Mouse (Mus musculus): ENCODE measurements around the gene Pi4kb. TPM values are rescaled to one million over a fixed set of nuclear protein-coding genes. Genes with fewer than 3 reads are reported as not detected.

Pi4kb gene
- polyA plus RNA-seq, 1 experiment: 59.0 TPM

DNA sequence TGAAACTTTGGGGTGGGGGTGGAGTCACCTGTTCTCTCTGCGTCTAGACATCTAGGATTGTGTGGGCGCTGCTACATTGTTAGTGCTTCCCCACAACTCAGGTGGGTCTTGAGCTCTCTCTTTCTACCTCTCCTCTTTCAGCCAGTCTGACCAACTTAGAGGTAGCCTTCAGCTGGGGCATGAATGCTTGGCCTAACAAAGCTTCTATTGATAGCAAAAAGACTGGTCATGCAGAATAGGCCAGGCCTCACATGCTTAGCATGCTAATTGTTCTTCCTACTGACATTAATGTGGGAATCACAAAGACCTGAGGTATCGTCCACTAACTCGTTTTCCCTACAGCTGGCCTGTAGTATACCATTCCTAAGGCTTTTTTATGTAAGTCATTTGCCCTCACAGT, 28.0 kb downstream of the Pi4kb start:
- 94% methylated on average over 4 of the region's 4 CpGs for WGBS
- H3K4me1 ChIP-seq (replicated peaks; ENCODE audit: control insufficient read depth, insufficient read depth, low read length): no peaks in the 10 kb centered on the region
- no peak for DNase-seq
- H3K4me3 ChIP-seq (ENCODE audit: control insufficient read depth, insufficient read depth, low read length): no peak overlapping the region
- H3K27me3 ChIP-seq (ENCODE audit: control insufficient read depth, insufficient read depth, low read length): no peaks in the 10 kb centered on the region
- H3K36me3 ChIP-seq (ENCODE audit: control insufficient read depth, insufficient read depth, low read length): peaks cover 86% of the 10 kb centered on the region
- no peak for TF ChIP-seq CTCF (IDR thresholded peaks at IDR 0.05; ENCODE audit: borderline replicate concordance, control insufficient read depth, extremely low read depth, insufficient read depth, low read length, poor library complexity)
- no peak for TF ChIP-seq POLR2A (IDR thresholded peaks at IDR 0.05; ENCODE audit: control insufficient read depth, extremely low read depth, insufficient read depth, low read length, poor library complexity)
- H3K27ac ChIP-seq (ENCODE audit: control insufficient read depth, insufficient read depth, low read length): no peak overlapping the region

DNA sequence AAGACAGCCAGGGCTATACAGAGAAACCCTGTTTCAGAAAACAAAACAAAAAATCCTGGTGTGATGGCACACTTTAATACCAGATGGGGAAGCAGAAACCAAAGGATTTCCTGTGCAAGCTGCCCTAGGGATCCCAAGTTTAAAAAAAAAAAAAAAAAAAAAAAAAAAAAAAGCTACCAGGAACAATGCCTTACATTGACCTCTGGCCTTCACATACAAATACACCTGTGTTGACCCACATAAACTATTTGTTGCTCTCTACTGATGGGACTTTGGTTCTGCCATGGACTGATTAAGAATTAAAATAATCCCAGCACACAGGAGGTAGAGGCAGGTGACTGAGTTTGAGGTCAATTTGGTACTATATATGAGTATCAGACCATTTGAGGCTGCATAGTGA, 28.7 kb downstream of the Pi4kb start:
- Histone ChIP-seq H3K4me3 (ENCODE audit: control insufficient read depth, insufficient read depth, low read length) (no peak overlapping the region), H3K27ac (ENCODE audit: control insufficient read depth, insufficient read depth, low read length) (no peak overlapping the region), H3K4me1 (replicated peaks; ENCODE audit: control insufficient read depth, insufficient read depth, low read length) (no peaks in the 10 kb centered on the region), H3K36me3 (ENCODE audit: control insufficient read depth, insufficient read depth, low read length) (peaks cover 86% of the 10 kb centered on the region), H3K27me3 (ENCODE audit: control insufficient read depth, insufficient read depth, low read length) (no peaks in the 10 kb centered on the region)
- no peak for DNase-seq
- TF ChIP-seq POLR2A (IDR thresholded peaks at IDR 0.05; ENCODE audit: control insufficient read depth, extremely low read depth, insufficient read depth, low read length, poor library complexity) (no peak), CTCF (IDR thresholded peaks at IDR 0.05; ENCODE audit: borderline replicate concordance, control insufficient read depth, extremely low read depth, insufficient read depth, low read length, poor library complexity) (no peak)

- no peak for DNase-seq
- Histone ChIP-seq H3K4me3 (ENCODE audit: control insufficient read depth, insufficient read depth, low read length) (no peak overlapping the region), H3K36me3 (ENCODE audit: control insufficient read depth, insufficient read depth, low read length) (peaks cover 90% of the 10 kb centered on the region), H3K4me1 (replicated peaks; ENCODE audit: control insufficient read depth, insufficient read depth, low read length) (no peaks in the 10 kb centered on the region), H3K27ac (ENCODE audit: control insufficient read depth, insufficient read depth, low read length) (no peak overlapping the region), H3K27me3 (ENCODE audit: control insufficient read depth, insufficient read depth, low read length) (no peaks in the 10 kb centered on the region)
- no peak for TF ChIP-seq CTCF (IDR thresholded peaks at IDR 0.05; ENCODE audit: borderline replicate concordance, control insufficient read depth, extremely low read depth, insufficient read depth, low read length, poor library complexity)
- 97% methylated on average over 3 of the region's 3 CpGs for WGBS
These were observed 31.1 kb downstream of the Pi4kb start for GRCm38 (mm10) chr3:95005651-95006050.

GRCm38 (mm10) chr3:95007706-95008105, 33.2 kb downstream of the Pi4kb start:
- TF ChIP-seq CTCF (IDR thresholded peaks at IDR 0.05; ENCODE audit: borderline replicate concordance, control insufficient read depth, extremely low read depth, insufficient read depth, low read length, poor library complexity): no peak
- TF ChIP-seq POLR2A (IDR thresholded peaks at IDR 0.05; ENCODE audit: control insufficient read depth, extremely low read depth, insufficient read depth, low read length, poor library complexity): no peak
- Histone ChIP-seq H3K4me1 (replicated peaks; ENCODE audit: control insufficient read depth, insufficient read depth, low read length) (no peaks in the 10 kb centered on the region), H3K36me3 (ENCODE audit: control insufficient read depth, insufficient read depth, low read length) (peaks cover 90% of the 10 kb centered on the region), H3K27me3 (ENCODE audit: control insufficient read depth, insufficient read depth, low read length) (no peaks in the 10 kb centered on the region), H3K27ac (ENCODE audit: control insufficient read depth, insufficient read depth, low read length) (no peak overlapping the region), H3K4me3 (ENCODE audit: control insufficient read depth, insufficient read depth, low read length) (no peak overlapping the region)
- no peak for DNase-seq
- WGBS: 95% methylated on average over 9 of the region's 9 CpGs

DNA sequence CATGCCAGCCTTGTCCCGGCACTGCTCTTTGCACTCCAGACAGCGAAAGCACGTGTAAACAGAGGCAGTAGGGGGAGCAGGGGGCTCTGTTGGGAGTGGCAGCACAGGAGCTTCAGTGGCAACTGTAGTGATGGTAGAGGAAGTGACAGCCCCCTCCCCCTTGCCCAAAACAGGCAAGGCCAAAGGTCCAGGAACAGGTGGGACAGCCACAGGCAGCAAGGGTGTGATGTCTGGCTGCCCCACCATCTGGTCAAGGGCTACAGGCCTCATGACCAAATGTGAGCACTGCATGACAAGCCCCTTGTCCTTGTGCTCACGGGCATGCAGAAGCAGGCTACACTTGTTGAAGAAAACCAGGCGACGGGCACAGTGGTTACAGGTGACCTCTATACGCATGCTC, 35.9 kb downstream of the Pi4kb start:
- Histone ChIP-seq H3K36me3 (ENCODE audit: control insufficient read depth, insufficient read depth, low read length) (peaks cover 64% of the 10 kb centered on the region), H3K4me1 (replicated peaks; ENCODE audit: control insufficient read depth, insufficient read depth, low read length) (peaks cover 10% of the 10 kb centered on the region), H3K4me3 (ENCODE audit: control insufficient read depth, insufficient read depth, low read length) (no peak overlapping the region), H3K27ac (ENCODE audit: control insufficient read depth, insufficient read depth, low read length) (no peak overlapping the region), H3K27me3 (ENCODE audit: control insufficient read depth, insufficient read depth, low read length) (no peaks in the 10 kb centered on the region)
- no peak for TF ChIP-seq CTCF (IDR thresholded peaks at IDR 0.05; ENCODE audit: borderline replicate concordance, control insufficient read depth, extremely low read depth, insufficient read depth, low read length, poor library complexity)
- TF ChIP-seq POLR2A (IDR thresholded peaks at IDR 0.05; ENCODE audit: control insufficient read depth, extremely low read depth, insufficient read depth, low read length, poor library complexity): no peak
- 95% methylated on average over 7 of the region's 7 CpGs for WGBS
- DNase-seq: no peak

DNA sequence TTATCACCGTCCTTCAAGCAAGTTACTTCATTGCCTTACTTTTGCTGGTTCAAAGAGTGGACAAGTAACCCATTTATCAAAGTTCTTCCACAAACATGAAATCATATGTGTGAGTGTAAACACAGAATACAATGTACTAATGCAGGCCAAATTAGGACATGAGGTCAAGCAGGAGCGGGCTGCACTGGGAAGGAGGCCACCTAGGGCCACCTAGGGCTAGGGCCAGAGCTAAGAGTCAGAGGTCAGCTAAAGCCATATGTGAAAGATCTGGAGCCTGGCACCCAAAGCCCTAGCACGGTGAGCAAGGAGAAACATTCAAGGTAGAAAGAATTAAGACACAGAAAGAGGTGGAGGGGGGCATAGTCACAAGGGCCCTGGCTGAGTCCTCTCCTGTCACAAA, 38.5 kb downstream of the Pi4kb start:
- WGBS: 97% methylated on average over 3 of the region's 3 CpGs

DNA sequence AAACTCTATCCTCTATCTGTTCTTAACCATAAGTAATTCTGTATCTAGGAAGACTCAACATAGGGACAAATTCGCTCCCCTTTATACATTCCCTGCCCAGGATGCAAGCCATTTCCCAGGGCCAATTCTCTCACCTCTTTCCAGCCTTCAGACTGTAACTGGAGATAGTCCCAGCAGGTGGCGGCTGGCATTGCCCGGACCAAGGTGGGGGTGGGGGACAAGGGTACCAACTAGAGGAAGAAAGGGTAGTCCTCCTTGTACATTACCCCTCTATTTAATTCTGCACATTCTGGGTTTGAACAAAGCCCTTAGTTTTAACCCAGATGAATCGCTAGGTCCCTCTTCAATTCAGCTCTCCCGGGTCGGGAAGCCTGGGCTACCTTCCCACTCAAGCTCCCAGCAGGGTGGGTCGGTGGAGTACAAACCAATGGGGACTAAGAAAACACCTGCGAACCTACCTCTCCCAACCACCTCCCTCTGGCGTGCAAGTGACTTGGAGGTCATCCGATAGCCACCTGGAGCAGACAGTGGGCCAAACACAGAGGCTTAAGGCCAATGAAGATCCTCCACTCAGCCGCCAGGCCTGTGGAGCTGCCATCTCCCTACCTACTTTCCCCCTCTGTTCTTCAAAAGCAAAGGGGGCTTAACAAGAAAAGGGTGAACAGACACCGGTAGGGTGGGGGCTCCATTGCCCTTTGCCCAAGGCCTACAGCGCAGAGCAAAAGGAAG, 39.3 kb downstream of the Pi4kb start:
- Histone ChIP-seq H3K27ac (ENCODE audit: control insufficient read depth, insufficient read depth, low read length) (no peak overlapping the region), H3K36me3 (ENCODE audit: control insufficient read depth, insufficient read depth, low read length) (peaks cover 32% of the 10 kb centered on the region), H3K4me1 (replicated peaks; ENCODE audit: control insufficient read depth, insufficient read depth, low read length) (peaks cover 13% of the 10 kb centered on the region), H3K4me3 (ENCODE audit: control insufficient read depth, insufficient read depth, low read length) (peak overlapping the region; percentile 74), H3K27me3 (ENCODE audit: control insufficient read depth, insufficient read depth, low read length) (no peaks in the 10 kb centered on the region)
- TF ChIP-seq CTCF (IDR thresholded peaks at IDR 0.05; ENCODE audit: borderline replicate concordance, control insufficient read depth, extremely low read depth, insufficient read depth, low read length, poor library complexity): no peak
- DNase-seq: peak; percentile 18
- WGBS: 44% methylated on average over 13 of the region's 13 CpGs

More for the DNA sequence above, 38.5 kb downstream of the Pi4kb start:
- Histone ChIP-seq H3K27me3 (ENCODE audit: control insufficient read depth, insufficient read depth, low read length) (no peaks in the 10 kb centered on the region), H3K36me3 (ENCODE audit: control insufficient read depth, insufficient read depth, low read length) (peaks cover 39% of the 10 kb centered on the region), H3K4me3 (ENCODE audit: control insufficient read depth, insufficient read depth, low read length) (no peak overlapping the region), H3K27ac (ENCODE audit: control insufficient read depth, insufficient read depth, low read length) (no peak overlapping the region), H3K4me1 (replicated peaks; ENCODE audit: control insufficient read depth, insufficient read depth, low read length) (peaks cover 13% of the 10 kb centered on the region)
- TF ChIP-seq POLR2A (IDR thresholded peaks at IDR 0.05; ENCODE audit: control insufficient read depth, extremely low read depth, insufficient read depth, low read length, poor library complexity) (no peak), CTCF (IDR thresholded peaks at IDR 0.05; ENCODE audit: borderline replicate concordance, control insufficient read depth, extremely low read depth, insufficient read depth, low read length, poor library complexity) (no peak)
- DNase-seq: no peak
